Mouse (Mus musculus) frontal cortex, adult 2 months (tissue): ENCODE results near the gene Trdmt1. TPM values are rescaled to one million over a fixed set of nuclear protein-coding genes. Genes with fewer than 3 reads are reported as not detected.
"Not testable (repeated sequence)": the region's sequence is repeated elsewhere in the genome, so short reads cannot be mapped to it uniquely, and the experiment has no call there.

ENCODE experiments used
- DNase-seq, 2 experiments: peaks; one replicate each; pipeline ENCODE4 v3.0.0; 2022; ENCODE audit warnings: low spot score in 1 of 2; ENCODE audit errors: extremely low spot score in 1 of 2
- polyA plus RNA-seq: library from polyadenylated mRNA; depleted of rRNA; stranded (reverse); fragments of >200 nt; gene quantifications from 2 replicates; pipeline ENCODE4 v1.2.3, GENCODE M21; 2012; rRNA removed

Gene Trdmt1
- polyA plus RNA-seq: 5.7 and 7.7 TPM in 2 replicates

DNA sequence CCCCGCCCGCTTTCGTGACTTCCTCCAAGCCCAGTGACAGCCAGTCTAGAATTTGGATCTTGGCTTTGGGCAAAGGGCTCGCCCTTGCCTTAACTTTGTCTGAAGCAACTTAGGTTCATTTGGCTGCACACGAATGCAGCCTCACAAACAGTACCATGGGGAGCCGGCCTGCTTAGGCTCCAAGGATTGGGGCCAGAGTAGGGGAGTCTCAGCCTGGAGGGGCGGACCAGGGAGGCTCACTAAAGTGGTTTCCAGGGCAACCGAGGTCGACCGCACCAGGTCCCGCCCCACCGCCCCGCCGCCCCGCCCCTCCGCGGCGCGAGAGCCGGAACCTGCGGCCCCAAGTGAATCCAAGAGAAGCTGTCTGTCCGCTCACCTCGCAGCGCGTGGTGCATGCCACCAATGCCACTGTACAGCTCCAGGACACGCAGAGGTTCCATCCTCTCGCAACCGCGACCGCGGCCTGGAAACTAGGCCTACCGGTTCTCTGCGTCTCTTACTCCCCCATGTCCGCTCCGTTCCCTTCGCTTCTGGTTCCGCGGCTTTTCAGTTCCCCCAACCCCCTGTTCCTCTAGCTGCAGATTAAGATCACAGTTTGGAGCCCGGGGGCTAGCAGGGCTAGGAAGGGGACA lies at the start of gene Trdmt1:
Trdmt1 (minus strand) TSS at position 476 of the 632 bp plus-strand sequence.
- DNase-seq: peak; percentile 36 to 79

DNA sequence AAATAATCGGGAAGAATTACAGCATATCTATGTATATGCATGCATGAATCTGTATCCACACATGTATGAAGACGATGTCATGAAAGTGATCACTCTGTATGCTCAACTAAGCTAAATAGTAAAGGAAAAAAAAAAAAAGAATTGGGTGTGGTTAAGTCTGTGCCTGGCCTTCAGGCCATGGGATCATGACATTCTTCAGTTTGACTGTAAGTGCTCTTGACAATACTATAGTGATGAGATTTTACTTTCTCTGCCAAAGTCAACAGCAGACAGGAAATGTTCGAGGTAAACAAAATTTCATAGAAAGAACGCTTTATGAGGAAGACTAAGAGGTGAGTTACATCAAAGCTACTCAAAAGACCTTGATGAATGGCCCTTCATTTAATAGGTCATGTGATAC lies 48.9 kb upstream of the Trdmt1 start:
- no peak for DNase-seq

DNA sequence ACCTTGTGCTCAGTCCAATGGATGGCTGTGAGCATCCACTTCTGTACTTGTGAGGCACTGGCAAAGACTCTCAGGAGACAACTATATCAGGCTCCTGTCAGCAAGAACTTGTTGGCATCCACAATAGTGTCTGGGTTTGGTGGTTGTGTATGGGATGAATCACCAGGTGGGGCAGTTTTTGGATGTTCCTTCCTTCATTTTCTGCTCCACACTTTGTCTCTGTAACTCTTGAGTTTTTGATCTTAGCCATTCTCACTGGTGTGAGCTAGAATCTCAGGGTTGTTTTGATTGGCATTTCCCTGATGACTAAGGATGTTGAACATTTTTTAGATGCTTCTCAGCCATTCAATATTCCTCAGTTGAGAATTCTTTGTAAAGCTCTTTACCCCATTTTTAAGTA lies 39.3 kb upstream of the Trdmt1 start:
- DNase-seq: not testable (repeated sequence)

DNA sequence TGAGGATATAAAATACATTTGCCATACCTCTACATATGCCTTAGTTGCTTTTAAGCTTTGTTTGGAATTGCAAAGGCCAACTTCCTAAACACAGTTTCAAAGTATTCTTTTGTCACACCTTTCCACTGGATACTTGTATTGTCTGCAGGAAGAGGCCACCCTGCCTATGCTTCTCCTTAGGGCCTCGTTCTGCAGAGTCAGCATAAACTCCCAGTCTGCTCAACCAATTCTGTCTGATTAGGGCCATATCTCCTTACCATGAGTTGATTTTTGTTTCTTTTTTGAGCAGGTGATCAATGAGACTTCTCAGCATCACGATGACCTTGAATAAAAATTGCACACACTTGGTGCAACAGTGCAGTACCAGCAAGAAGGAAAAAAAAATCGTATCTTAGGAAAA lies 37.7 kb upstream of the Trdmt1 start:
- DNase-seq: no peak

DNA sequence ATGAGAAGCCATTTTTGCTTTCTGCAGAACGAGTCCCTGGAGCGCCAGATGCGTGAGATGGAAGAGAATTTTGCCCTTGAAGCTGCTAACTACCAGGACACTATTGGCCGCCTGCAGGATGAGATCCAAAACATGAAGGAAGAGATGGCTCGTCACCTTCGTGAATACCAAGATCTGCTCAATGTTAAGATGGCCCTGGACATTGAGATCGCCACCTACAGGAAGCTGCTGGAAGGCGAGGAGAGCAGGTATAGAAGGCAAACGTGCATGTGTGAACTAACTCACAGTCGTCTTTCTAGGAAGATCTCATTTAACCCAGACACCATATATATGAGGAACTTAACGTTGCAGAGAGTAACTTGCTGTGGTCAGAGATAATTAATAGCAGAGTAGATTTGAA lies 35.5 kb upstream of the Trdmt1 start:
- DNase-seq: no peak

DNA sequence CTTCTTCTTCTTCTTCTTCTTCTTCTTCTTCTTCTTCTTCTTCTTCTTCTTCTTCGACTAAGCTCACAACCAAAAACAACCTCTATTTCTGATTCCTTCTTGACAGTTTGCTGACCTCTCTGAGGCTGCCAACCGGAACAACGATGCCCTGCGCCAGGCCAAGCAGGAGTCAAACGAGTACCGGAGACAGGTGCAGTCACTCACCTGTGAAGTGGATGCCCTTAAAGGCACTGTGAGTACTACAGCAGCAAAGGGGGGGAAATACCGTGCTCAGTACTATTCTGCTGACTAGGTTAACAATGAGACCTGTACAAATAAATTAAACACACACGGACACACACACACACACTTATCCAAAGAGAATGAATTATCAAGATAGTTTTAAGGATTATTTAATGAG lies 34.8 kb upstream of the Trdmt1 start:
- no peak for DNase-seq

DNA sequence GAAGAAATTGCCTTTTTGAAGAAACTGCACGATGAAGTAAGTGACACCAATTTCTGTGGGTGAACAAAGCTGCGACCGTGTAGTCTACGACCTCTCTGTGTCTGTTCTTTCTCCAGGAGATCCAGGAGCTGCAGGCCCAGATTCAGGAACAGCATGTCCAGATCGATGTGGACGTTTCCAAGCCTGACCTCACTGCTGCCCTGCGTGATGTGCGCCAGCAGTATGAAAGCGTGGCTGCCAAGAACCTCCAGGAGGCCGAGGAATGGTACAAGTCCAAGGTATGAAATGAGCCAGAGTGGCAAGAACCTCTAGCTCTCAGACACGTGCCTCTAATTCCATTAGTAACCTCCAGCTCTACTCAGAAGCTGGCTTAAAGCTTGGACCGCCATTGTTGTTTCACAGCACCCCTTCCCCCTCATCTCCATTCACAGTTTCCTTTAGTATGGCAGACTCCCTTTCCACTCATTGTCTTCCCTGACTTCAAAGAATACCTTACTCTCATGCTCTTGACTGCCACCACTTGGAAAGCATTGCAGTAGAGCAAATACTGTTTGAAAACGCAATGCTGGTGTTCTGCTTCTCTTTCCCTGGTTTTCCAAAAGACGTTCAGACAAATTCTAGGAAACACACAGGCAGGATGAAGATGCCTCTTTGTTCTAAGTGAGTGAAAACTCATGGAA lies 34.1 kb upstream of the Trdmt1 start:
- no peak for DNase-seq

DNA sequence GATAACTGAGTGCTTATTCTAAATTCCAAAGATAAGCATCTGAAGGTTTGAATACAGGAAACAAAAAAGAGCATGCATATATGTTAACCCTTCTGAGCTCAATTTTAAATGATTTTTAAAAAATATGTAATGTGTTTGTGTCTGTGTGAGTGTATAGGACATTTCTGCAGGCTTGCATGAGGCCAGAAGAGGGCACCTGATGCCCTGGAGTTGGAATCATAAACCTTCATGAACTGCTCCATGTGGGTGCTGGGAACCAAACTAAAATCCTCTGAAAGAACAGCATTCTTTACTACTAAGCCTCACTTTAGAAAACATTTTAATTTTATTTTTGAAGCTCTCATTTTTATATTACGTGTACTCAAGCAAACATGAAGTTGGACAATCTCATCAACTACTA lies 32.9 kb upstream of the Trdmt1 start:
- no peak for DNase-seq

DNA sequence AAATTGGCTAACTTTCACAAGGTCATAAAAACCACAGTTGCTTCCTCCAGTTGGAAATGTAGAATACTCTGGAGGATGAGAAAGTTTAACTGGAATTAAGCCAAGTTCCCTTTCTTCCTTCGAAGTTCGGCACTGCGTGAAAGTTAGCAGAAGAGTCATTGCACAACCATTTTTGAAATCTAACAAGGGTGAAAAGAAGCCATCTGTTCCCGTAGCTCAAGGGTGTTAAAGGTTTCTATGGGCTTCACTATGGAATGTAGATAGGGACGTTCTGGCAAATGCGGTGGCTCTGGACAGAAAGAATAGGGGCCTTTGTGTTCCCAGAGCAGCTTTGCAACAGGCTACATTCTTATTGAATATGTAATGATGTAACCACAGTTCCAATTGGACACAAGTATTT lies 31.5 kb upstream of the Trdmt1 start:
- no peak for DNase-seq

DNA sequence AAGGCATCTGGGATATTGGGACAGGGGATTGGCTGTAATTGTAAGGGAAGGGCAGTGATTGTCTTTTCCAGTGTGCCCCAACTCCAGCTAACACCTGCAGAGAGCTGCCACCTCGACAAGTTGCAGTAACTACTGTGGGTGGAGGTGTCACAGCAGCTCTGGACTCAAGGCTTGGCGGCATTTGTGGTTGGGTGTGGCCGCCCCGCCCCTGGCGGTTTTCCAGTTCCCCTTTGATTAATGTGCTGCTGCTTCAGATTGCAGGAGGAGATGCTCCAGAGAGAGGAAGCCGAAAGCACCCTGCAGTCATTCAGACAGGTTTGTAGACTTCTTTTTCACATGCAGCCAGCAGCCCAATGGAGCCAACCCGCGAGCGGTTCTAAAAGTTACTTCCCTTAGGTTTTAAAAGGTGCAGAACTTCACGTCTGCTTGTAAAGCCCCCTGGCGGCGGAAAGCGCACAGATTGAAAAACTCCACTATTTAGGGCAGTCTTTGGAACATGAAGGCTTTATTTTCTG lies 30.9 kb upstream of the Trdmt1 start:
- peak in 1 of 2 experiments; percentile 82 for DNase-seq

DNA sequence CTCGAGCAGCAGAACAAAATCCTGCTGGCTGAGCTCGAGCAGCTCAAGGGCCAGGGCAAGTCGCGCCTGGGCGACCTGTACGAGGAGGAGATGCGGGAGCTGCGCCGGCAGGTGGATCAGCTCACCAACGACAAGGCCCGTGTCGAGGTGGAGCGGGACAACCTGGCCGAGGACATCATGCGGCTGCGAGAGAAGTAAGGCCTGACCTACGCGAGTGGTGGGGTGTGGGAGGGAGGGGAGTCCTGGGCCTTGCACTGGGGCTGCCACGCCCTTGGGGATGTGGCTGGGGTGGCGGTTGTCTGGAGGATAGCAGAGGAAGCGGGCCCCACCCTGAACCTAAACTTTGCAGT lies 30.3 kb upstream of the Trdmt1 start:
- DNase-seq: no peak

DNA sequence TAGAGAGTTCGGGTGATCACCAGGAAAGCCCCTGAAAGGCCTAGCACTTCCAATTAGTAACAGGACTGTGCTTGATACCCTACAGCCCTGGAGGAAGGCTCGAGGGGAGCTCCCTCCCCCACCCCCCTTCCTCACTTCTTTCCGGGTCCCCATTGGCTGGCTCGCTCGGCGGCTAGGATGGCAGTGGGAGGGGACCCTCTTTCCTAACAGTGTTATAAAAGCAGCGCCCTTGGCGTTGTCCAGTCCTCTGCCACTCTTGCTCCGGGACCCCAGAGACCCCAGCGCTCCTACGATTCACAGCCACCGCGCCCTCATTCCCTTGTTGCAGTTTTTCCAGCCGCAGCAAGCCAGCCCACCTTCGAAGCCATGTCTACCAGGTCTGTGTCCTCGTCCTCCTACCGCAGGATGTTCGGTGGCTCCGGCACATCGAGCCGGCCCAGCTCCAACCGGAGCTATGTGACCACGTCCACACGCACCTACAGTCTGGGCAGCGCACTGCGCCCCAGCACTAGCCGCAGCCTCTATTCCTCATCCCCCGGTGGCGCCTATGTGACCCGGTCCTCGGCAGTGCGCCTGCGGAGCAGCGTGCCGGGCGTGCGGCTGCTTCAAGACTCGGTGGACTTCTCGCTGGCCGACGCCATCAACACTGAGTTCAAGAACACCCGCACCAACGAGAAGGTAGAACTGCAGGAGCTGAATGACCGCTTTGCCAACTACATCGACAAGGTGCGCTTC lies 29.8 kb upstream of the Trdmt1 start:
- DNase-seq: no peak

DNA sequence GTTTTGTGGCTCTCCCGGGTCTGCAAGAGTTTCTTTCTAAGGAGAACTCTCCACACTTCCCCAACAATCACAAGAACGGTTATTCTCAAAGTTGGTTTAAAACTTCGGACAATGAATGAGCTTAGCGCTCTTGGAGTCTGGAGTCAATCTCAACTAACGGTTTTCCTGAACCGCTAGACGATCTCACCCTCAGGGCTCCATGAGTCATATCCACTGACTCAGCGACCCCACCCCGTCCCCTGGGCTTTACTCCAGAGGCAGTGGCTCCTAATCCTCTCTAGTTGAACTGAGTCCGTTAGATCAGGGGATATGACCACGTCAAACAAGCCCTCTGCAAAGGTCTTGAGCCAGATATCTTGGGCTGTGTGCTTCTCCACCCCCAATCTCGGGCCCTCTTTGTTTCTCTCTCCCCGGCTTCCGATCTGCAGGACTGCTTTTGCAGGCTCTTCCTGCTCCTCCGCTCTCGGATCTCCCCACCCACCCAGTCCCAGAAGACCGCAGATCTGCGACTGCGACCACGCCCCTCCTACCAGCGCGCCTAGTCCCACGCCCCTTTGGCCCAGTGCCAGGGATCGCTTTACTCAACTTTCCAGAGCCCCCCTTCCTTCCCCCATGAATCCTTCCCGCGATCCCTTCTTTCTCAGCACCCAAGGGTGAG lies 29.1 kb upstream of the Trdmt1 start, which contains the start of gene Vim:
Vim (plus strand) TSS at position 520 of the 658 bp plus-strand sequence.
- DNase-seq: peak in 1 of 2 experiments; percentile 45

DNA sequence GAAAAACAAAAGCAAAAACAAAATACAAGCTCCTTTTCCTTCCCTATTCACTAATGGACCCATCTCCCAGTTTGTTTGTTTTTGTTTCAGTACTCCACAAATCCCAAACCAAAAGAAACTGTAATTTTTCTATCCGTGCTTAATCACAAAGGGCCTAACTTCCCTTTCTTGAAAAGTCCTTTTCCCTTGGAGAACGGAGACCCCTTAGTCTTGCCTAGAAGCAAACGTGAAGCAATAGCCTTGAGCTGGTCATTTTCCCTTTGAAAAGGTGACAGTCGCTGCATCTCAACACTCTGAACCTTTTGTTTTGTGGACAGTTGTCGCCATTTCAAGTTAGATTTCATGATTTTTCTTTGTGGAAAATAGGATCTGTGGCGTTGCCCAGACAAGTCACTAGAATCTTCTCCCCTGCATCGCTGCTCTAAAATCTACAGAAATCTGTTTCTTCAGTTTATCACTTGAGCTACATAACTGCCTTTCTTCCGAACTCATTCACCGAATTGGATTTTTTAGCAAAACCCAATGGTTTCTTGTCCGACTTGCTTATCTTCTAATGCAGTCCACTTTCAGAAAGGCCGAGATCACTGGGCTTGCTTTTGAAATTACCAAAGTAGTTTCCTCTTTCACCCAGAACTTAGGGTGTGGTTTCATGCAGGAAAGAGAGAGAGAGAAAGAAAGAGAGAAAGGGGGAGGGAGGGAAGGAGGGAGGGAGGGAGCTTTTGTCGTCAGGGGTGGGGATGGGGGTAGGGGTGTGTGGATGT lies 28.4 kb upstream of the Trdmt1 start:
- DNase-seq: no peak

DNA sequence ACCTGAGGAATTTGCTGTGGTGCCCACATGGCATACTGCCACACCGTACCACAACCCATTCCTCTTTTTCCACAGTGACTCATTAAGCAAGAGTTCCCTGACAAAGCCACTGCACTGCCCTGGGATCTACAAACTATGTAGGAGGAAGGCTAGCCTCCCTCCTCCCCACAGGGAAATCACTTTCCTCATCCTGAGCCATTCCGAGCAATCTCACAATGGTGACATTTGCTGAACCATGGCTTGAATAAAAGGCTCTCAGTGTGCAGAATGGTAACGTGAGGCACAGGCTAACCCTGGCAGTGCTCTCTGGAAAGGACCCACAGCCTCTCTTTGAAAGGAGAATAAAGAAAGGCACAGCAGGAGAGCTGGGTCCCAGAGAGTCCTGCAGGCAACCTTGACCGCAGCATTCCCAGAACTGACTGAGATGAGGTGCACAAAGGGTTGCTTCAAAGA lies 27.7 kb upstream of the Trdmt1 start:
- DNase-seq: no peak

DNA sequence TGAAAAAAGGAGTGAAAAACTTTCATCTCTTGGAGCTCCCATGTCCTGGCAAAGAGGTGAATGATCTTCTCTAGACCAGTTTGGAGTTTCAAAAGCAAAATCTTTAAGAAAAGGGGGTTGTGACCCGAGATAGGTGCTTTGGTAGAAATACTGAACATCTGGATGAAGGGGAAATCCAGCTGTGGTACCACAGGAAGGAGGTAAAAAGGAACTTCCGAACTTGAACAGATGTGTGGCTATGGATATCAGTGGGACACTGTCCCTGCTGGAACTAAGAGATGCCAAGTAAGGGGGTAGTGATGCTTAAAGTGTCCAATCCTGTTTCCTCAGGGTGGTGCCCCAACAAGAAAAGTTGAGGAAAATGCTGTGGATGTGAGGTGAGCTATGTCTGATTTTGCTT lies 25.7 kb upstream of the Trdmt1 start:
- no peak for DNase-seq

DNA sequence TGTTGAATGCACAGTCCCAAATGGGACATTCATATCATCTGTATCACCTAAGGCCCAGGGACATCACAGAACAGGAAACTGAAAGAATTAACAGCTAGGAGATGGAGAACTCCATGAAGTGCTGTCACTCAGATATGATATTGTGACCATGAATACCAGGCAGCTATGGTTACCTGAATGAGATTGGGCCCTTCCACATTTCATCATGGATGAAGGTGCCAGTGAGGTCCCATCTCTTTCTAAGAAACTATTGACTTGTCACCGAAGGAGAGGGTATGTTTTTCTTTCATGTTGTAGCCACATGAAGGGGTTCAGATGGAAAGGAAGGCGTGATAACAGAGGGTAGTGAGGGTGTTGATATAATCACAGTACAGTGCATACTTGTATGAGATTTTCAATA lies 15.9 kb upstream of the Trdmt1 start:
- no peak for DNase-seq

DNA sequence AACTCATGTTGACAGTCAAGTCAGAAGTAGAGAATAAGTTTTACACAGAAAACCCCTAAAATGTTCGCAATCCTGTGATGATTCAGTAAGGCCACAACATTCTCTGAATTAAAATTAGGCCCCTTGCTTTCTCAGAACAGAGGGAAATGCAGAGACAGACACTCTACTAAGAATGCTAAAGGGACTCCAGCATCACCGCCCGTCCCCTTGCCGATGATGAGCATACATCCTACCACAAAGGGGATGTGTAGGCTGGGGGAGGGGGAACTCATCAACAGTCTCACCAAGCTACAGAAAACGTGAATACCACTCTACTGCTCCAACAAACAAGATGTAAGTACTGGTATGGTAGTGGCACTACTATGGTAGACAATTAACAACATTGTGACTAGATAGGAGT lies 15.3 kb upstream of the Trdmt1 start:
- no peak for DNase-seq

DNA sequence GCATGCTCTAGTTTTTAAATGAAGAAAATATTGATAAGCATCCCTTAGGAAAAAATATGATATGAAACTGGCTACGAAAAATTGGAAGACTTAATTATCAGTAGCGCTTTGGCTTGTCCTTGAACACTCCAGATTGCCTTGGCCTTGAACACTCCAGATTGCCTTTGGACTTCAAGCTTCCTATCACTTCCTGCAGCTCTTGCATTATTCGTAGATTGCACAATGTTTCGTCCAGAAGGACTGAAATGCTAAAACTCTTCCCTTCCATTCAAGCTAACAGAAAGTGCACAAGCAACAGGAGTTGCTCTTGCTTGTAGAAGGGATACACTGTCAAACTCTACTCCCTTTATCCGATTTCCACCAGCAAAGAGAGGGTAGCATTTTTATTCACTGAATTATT lies 14.8 kb upstream of the Trdmt1 start:
- DNase-seq: no peak

DNA sequence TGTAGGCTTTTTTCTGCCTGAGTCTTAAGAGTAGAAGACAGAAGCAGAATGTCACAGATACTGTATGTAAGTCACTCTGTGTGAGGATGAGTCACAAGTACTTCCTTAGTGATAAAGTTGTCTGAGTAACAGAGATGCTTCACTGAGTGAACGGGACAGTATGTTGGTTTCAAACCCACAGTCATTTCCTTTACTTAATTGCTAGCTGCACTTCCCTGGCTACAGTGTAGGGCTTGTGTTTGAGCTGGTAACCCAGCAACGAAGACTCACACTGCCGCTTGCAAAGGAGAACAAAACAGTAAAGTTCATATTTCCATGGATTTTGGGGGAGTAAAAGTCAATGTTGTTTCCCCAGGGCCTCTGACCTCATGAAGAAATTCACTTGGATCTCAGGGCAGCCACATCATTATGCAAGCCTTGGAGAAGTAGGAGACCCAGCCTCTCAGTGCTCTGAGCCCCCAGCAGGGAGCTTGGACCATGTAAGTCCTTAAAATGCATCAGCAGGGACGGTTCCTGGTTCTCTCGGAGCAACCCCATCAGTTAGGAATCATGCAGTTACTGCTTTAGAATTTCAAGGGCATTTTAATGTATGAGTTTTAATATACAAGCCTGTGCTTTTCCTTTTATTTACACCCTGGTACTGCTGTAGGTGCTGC lies 14.3 kb upstream of the Trdmt1 start:
- no peak for DNase-seq
